Mouse (Mus musculus): ENCODE measurements around the gene Ceacam16. TPM values are rescaled to one million over a fixed set of nuclear protein-coding genes. Genes with fewer than 3 reads are reported as not detected.

Ceacam16 gene
- total RNA-seq, 2 experiments from 2014 or later = 0.38 TPM; not detected in 1

- no peak for ATAC-seq (replicated peaks; ENCODE audit: low FRiP score, poor library complexity, severe bottlenecking)
Observed at GRCm38 (mm10) chr7:19844521-19845171, 16.5 kb downstream of the Ceacam16 start.

GRCm38 (mm10) chr7:19843561-19843960 is 17.5 kb downstream of the Ceacam16 start:
- ATAC-seq (replicated peaks; ENCODE audit: low FRiP score, poor library complexity, severe bottlenecking) = peak; percentile 46; the same call in 1 of the 2 replicates

GRCm38 (mm10) chr7:19842885-19843504 is 18.1 kb downstream of the Ceacam16 start:
- no peak for ATAC-seq (replicated peaks; ENCODE audit: low FRiP score, poor library complexity, severe bottlenecking)

- no peak for ATAC-seq (replicated peaks; ENCODE audit: low FRiP score, poor library complexity, severe bottlenecking)
Observed at GRCm38 (mm10) chr7:19841686-19842413, 19.2 kb downstream of the Ceacam16 start.

GRCm38 (mm10) chr7:19840936-19841335 is 20.2 kb downstream of the Ceacam16 start:
- no peak for ATAC-seq (replicated peaks; ENCODE audit: low FRiP score, poor library complexity, severe bottlenecking)

- ATAC-seq (replicated peaks; ENCODE audit: low FRiP score, poor library complexity, severe bottlenecking) = no peak
Observed at GRCm38 (mm10) chr7:19840371-19840770, 20.7 kb downstream of the Ceacam16 start.

GRCm38 (mm10) chr7:19836843-19837242 is 24.3 kb downstream of the Ceacam16 start:
- ATAC-seq (replicated peaks; ENCODE audit: low FRiP score, poor library complexity, severe bottlenecking) = no peak

GRCm38 (mm10) chr7:19834055-19834454 is 27.0 kb downstream of the Ceacam16 start:
- no peak for ATAC-seq (replicated peaks; ENCODE audit: low FRiP score, poor library complexity, severe bottlenecking)

- no peak for ATAC-seq (replicated peaks; ENCODE audit: low FRiP score, poor library complexity, severe bottlenecking)
Observed at GRCm38 (mm10) chr7:19831837-19832236, 29.3 kb downstream of the Ceacam16 start.

GRCm38 (mm10) chr7:19830682-19831156 is 30.4 kb downstream of the Ceacam16 start:
- no peak for ATAC-seq (replicated peaks; ENCODE audit: low FRiP score, poor library complexity, severe bottlenecking)

GRCm38 (mm10) chr7:19829694-19830093 is 31.4 kb downstream of the Ceacam16 start:
- ATAC-seq (replicated peaks; ENCODE audit: low FRiP score, poor library complexity, severe bottlenecking) = no peak

GRCm38 (mm10) chr7:19826756-19827155 is 34.3 kb downstream of the Ceacam16 start:
- ATAC-seq (replicated peaks; ENCODE audit: low FRiP score, poor library complexity, severe bottlenecking) = no peak

GRCm38 (mm10) chr7:19824182-19824973 is 36.7 kb downstream of the Ceacam16 start:
- no peak; the same call in 1 of the 2 replicates for ATAC-seq (replicated peaks; ENCODE audit: low FRiP score, poor library complexity, severe bottlenecking)

- no peak for ATAC-seq (replicated peaks; ENCODE audit: low FRiP score, poor library complexity, severe bottlenecking)
Observed at GRCm38 (mm10) chr7:19823256-19824181, 37.6 kb downstream of the Ceacam16 start.

- ATAC-seq (replicated peaks; ENCODE audit: low FRiP score, poor library complexity, severe bottlenecking) = no peak
Observed at GRCm38 (mm10) chr7:19822604-19823058, 38.5 kb downstream of the Ceacam16 start, which contains the start of gene Bcl3. Bcl3 (minus strand) TSS chr7:19822770.

- ATAC-seq (replicated peaks; ENCODE audit: low FRiP score, poor library complexity, severe bottlenecking) = no peak
Observed at GRCm38 (mm10) chr7:19822193-19822592, 38.9 kb downstream of the Ceacam16 start.

- no peak for ATAC-seq (replicated peaks; ENCODE audit: low FRiP score, poor library complexity, severe bottlenecking)
Observed at GRCm38 (mm10) chr7:19821633-19822032, 39.5 kb downstream of the Ceacam16 start.

- no peak for ATAC-seq (replicated peaks; ENCODE audit: low FRiP score, poor library complexity, severe bottlenecking)
Observed at GRCm38 (mm10) chr7:19820347-19821048, 40.6 kb downstream of the Ceacam16 start.

Data from erythroblast, adult 5-6 weeks (primary cell).